Mouse (Mus musculus) midbrain, embryonic 10.5 days (tissue): ENCODE measurements at regions not wholly inside any gene's neighbourhood (a gene's known extent, or its start where the extent isn't known, plus 50 kb on each side); places are given as distances from the start of the nearest gene placed in this dataset.

ENCODE experiments used
- DNase-seq: peaks from one replicate; pipeline ENCODE4 v3.0.0-alpha.2; 2017; ENCODE audit warnings: low spot score
- H3K27ac ChIP-seq: fragments of 300-500 bp; sonication (generic); replicated peaks from 2 replicates; pipeline ENCODE4 v1.5.1; 2016; ENCODE audit warnings: mild to moderate bottlenecking
- H3K27me3 ChIP-seq: fragments of 300-500 bp; sonication (generic); 2 replicates; pipeline ENCODE4 v1.6.1; 2016; ENCODE audit warnings: low read depth, mild to moderate bottlenecking; ENCODE audit not compliant: poor library complexity, severe bottlenecking
- H3K36me3 ChIP-seq: fragments of 300-500 bp; sonication (generic); 2 replicates; pipeline ENCODE4 v1.6.1; 2016; ENCODE audit warnings: mild to moderate bottlenecking, moderate library complexity
- H3K4me1 ChIP-seq: fragments of 300-500 bp; sonication (generic); 2 replicates; pipeline ENCODE4 v1.6.1; 2016
- H3K4me3 ChIP-seq: fragments of 300-500 bp; sonication (generic); 2 replicates; pipeline ENCODE4 v1.5.1; 2016; ENCODE audit warnings: mild to moderate bottlenecking, moderate library complexity
- H3K9me3 ChIP-seq: fragments of 300-500 bp; sonication (generic); replicated peaks from 2 replicates; pipeline ENCODE4 v1.6.1; 2016; ENCODE audit warnings: mild to moderate bottlenecking
- WGBS: fragments of 180-500 bp; shearing (Covaris S2); methylation state at CpG from one replicate; pipeline ENCODE4 v1.1.7; 2016; 5-methylcytosine and 5-hydroxymethylcytosine counted together

DNA sequence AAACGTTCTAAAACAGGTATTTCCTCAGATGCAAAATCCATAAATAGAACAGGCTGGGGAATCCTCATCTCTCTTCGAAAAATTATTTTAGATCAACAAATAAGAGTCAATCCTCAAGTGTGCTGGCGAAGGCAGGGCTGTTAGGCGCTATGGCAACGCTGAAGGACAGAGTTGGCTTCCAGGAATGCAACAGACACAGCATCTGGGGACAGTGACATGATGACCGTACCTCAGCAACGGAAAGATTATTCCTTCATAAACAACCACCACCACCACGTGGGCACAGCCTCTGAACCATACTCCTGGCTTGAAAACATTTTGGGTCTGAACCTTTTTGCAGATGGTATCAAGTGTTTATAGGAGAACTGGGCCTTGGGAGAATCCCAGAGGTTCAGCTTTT is 161.7 kb downstream of the Ly86 start:
- no peak overlapping the region for H3K27ac ChIP-seq
- peaks cover 45% of the 10 kb centered on the region for H3K27me3 ChIP-seq
- DNase-seq, result no peak
- no peaks in the 10 kb centered on the region for H3K9me3 ChIP-seq
- peaks cover 39% of the 10 kb centered on the region for H3K4me1 ChIP-seq
- H3K4me3 ChIP-seq, result no peak overlapping the region
- WGBS, result 82% methylated on average over 8 of the region's 8 CpGs
- no peaks in the 10 kb centered on the region for H3K36me3 ChIP-seq

DNA sequence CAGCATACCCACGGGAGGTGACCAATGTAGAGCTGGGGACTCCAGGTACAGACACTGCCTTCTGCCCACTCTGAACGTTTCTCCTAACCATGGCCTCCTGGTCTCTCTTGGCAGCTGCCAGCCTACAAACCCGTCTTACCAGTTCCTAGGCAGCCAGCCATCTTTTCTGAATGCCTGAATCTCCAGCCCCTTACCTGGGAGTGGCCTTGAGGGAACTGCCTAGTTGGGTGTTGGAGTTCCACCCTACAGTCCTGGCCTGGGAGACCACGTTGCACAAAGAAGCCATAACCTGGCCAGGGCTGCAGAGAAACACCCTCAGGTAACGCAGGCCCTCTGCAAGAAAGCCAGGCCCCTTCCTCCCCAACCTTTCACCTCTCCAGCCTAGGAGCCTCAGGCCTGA is 162.1 kb downstream of the Ly86 start:
- Histone ChIP-seq H3K27me3 (peaks cover 49% of the 10 kb centered on the region), H3K4me3 (no peak overlapping the region), H3K9me3 (no peaks in the 10 kb centered on the region), H3K36me3 (no peaks in the 10 kb centered on the region), H3K27ac (no peak overlapping the region), H3K4me1 (peaks cover 39% of the 10 kb centered on the region)
- no peak for DNase-seq
- 72% methylated on average over 5 of the region's 5 CpGs for WGBS

DNA sequence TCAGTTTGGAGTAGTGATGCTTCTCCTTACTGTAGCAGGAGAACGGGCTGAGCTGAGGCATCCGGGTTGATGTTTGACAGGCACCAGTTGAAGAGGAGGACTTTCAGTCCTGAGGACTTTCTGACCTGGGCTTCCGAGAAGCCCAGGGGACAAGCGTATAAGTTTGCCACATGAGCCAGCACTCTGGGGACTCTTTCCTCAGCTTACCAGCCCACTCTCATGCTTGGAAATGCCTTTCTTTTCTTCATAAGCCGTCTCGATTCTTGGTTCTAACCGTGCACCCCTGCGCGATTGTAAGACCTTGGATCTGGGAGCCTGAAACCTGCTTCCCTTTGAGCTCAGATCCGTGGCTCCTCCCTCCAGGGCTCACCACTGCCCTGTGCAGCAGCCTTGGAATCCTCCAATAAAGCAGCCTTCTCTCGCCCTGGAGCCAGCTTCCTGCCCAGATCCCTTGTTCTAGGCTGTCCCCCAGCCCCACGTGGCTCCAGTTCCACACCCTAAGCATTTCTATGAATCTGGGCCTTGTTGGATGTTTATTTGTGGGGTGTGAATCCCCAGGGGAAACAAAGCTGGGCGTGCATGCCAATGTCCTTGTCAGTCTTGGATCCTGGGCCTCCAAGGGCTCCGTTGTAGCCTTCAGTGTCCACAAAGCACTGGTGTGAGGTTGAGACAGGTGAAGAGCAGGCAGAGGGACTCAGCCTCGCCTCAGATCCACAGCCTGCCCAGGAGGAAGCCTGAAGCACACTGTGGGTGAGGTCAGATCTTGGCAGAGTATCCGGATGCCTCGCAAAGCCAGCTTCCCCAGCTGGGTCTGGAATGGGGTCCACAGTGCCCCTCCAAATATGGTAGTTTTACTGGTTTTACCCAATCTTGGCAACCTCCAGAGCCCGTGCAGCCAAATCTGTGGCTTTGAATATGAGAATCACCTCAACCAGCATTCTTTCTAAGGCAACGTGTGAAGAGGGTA is 163.7 kb downstream of the Ly86 start:
- H3K9me3 ChIP-seq, result no peaks in the 10 kb centered on the region
- 45% methylated on average over 19 of the region's 19 CpGs for WGBS
- no peak for DNase-seq
- H3K36me3 ChIP-seq, result no peaks in the 10 kb centered on the region
- no peak overlapping the region for H3K4me3 ChIP-seq
- peak overlapping the region; percentile 59 for H3K27ac ChIP-seq
- peaks cover 41% of the 10 kb centered on the region for H3K4me1 ChIP-seq
- H3K27me3 ChIP-seq, result peaks cover 56% of the 10 kb centered on the region

DNA sequence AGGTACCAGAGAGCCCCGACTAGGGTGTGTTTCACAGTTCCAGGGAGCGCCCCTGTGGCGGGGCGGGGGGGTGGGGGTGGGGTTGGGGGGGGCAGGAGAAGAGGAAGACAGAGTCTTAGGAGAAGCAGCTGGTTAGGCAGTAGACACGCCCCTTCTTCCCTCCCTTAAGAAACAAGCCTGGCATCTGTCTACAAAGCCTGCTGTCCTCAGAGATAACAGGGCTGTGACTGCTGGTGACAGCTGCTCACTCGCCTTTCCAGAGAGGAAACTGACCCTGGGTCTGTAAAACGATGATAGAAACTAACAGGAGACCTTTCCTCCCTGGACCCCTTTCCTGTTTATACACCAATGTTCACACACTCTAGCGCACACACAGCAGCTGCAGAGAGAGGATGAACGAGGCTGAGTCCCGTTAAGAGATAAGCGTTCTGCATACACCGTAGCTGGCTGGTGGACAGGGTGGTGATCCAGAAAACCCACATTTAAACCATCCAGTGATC is 164.4 kb downstream of the Ly86 start:
- Histone ChIP-seq H3K4me1 (peaks cover 49% of the 10 kb centered on the region), H3K27ac (peak overlapping the region; percentile 59), H3K36me3 (no peaks in the 10 kb centered on the region), H3K4me3 (no peak overlapping the region), H3K27me3 (peaks cover 58% of the 10 kb centered on the region), H3K9me3 (no peaks in the 10 kb centered on the region)
- 36% methylated on average over 12 of the region's 12 CpGs for WGBS
- DNase-seq, result peak; percentile 28

GRCm38 (mm10) chr13:37510511-37510910 is 165.5 kb downstream of the Ly86 start:
- DNase-seq, result no peak
- Histone ChIP-seq H3K36me3 (no peaks in the 10 kb centered on the region), H3K27me3 (peaks cover 69% of the 10 kb centered on the region), H3K4me1 (peaks cover 54% of the 10 kb centered on the region), H3K9me3 (no peaks in the 10 kb centered on the region), H3K27ac (0 out of 2 replicates have a peak overlapping the region, but pooled peaks have one; percentile 69), H3K4me3 (no peak overlapping the region)
- 78% methylated on average over 6 of the region's 6 CpGs for WGBS

DNA sequence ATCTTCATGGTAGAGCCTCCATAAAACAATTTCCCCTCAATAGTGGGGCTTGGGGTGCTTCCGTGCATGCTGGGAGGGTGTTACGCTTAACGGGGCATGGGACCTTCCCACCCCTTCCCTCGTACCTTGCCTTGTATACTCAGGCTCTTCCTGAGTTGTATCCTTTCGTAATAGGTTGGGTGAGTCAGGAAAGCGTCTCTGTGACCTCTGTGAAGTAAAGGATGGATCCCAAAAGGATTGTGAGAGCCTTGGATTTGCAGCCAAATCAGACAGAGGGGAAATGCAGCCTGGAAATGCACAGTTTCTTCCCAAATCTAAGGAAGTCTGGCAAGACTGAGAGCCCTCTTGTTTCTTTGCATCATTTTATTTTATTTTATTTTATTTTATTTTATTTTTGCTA is 166.0 kb downstream of the Ly86 start:
- no peak overlapping the region for H3K4me3 ChIP-seq
- H3K27ac ChIP-seq, result 0 out of 2 replicates have a peak overlapping the region, but pooled peaks have one; percentile 69
- no peak for DNase-seq
- H3K27me3 ChIP-seq, result peaks cover 74% of the 10 kb centered on the region
- WGBS, result 85% methylated on average over 6 of the region's 6 CpGs
- H3K9me3 ChIP-seq, result no peaks in the 10 kb centered on the region
- H3K4me1 ChIP-seq, result peaks cover 50% of the 10 kb centered on the region
- no peaks in the 10 kb centered on the region for H3K36me3 ChIP-seq

DNA sequence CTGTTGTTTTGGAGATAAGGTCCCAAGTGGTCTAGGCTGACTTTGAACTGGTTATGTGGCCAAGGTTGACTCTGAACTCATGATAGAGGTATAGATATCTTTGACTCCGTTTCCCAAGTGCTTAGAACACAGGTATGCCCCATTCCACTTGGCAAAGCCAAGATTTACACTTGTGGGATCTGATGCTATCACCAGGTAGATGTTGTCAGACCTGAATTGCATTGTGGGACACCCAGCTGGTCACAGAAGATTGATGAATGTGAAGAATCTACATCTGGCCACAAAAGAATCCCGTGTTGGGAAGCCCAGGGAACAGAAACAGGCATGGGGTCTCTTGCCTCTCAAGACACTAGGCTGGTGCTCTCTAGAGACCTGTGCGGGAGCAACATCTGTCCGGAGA is 166.4 kb downstream of the Ly86 start:
- H3K27me3 ChIP-seq, result peaks cover 78% of the 10 kb centered on the region
- H3K9me3 ChIP-seq, result no peaks in the 10 kb centered on the region
- peaks cover 47% of the 10 kb centered on the region for H3K4me1 ChIP-seq
- no peak overlapping the region for H3K4me3 ChIP-seq
- 85% methylated on average over 4 of the region's 4 CpGs for WGBS
- no peak for DNase-seq
- H3K36me3 ChIP-seq, result no peaks in the 10 kb centered on the region
- no peak overlapping the region for H3K27ac ChIP-seq

DNA sequence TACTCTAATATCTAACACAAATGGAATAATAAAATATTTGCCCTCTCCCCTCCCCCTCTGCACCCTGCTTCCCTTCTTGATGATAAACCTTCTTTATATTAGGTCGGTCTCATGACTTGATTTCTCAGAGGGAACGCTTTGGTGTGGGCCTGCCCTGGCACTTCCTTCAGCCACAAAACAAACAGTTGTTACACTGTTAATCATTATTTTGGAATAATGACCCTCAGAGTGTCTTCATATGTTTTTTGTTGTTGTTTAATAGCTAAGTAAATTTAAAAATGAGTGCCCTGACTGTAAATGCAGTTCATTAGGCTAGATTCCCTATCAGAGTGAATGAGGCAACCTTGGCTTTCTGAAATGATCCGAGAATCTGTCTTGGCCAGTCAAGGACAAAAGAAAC is 167.8 kb downstream of the Ly86 start:
- no peak for DNase-seq
- H3K36me3 ChIP-seq, result no peaks in the 10 kb centered on the region
- H3K4me1 ChIP-seq, result peaks cover 53% of the 10 kb centered on the region
- WGBS, result 80% methylated on average over 3 of the region's 3 CpGs
- H3K9me3 ChIP-seq, result no peaks in the 10 kb centered on the region
- H3K27ac ChIP-seq, result peak overlapping the region; percentile 42; the same call in 1 of the 2 replicates
- no peak overlapping the region for H3K4me3 ChIP-seq
- H3K27me3 ChIP-seq, result peaks cover 73% of the 10 kb centered on the region

DNA sequence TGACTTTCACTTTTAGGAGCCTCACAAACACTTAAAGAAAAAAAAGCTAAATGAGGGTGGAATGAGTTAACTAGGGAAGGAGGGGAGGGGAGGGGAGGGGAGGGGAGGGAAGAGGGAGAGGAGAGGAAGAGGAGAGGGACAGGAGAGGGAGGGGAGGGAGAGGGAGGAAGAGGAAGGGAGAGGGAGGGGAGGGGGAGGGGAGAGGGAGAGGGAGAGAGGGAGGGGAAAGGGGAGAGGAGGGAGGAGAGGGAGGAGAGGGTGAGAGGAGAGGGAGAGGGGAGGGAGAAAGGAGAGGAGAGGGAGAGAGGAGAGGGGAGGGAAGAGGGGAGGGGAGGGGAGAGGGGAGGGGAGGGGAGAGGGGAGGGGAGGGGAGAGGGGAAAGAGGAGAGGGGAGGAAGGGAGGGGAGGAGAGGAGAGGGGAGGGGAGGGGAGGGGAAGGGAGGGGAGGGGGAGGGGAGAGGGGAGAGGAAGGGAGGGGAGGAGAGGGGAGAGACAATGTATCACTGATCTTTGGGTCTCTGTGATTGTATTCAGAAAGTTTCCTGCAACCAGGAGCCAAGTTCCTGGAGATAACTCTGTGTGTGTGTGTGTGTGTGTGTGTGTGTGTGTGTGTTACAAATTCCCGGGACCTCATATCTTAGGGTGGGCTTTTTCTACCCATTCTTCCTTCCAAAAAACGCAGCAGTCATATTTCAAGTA is 168.3 kb downstream of the Ly86 start:
- H3K36me3 ChIP-seq, result no peaks in the 10 kb centered on the region
- H3K27me3 ChIP-seq, result peaks cover 74% of the 10 kb centered on the region
- H3K4me1 ChIP-seq, result peaks cover 50% of the 10 kb centered on the region
- 31% methylated on average over 2 of the region's 2 CpGs for WGBS
- peak overlapping the region; percentile 46 for H3K4me3 ChIP-seq
- DNase-seq, result no peak
- H3K27ac ChIP-seq, result peak overlapping the region; percentile 83
- H3K9me3 ChIP-seq, result no peaks in the 10 kb centered on the region

- Histone ChIP-seq H3K4me3 (peak overlapping the region; percentile 46), H3K4me1 (peaks cover 43% of the 10 kb centered on the region), H3K9me3 (no peaks in the 10 kb centered on the region), H3K27ac (peak overlapping the region; percentile 83), H3K36me3 (no peaks in the 10 kb centered on the region), H3K27me3 (peaks cover 74% of the 10 kb centered on the region)
- WGBS, result 8% methylated on average over 23 of the region's 23 CpGs
- DNase-seq, result peak; percentile 81
Measured at GRCm38 (mm10) chr13:37513905-37514607, 169.0 kb downstream of the Ly86 start.

DNA sequence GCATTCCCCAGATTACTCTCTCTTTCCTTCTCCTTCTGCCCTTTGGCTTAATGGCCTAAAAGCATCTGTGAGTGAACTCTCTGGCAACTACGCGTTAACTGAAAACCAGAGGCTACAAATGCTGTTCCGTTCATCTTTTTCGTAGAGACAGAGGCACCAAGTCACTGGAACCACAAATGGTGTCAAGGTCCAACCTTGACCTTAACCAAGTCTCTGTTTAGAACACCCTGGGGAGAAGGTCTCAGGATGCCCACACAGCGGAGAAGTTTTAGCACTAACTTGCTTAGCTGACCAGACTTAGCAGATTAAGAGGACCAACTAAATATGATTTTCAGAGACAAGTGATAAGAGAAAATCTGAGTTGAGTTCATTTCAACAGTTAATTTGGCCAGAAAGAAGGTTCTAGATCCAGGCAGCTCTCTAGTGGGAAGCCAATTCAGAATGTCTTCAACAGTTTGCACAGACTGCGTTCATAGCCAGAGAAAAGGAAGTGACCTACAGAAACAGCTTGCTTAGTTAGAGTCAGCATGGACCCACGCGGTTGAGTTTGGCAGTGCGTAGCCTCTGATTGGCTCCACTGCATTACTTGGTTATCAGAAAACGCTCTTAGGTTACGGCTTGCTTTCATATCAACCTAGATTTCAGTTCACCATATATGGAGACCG is 169.8 kb downstream of the Ly86 start:
- Histone ChIP-seq H3K4me1 (peaks cover 36% of the 10 kb centered on the region), H3K27me3 (peaks cover 73% of the 10 kb centered on the region), H3K36me3 (no peaks in the 10 kb centered on the region), H3K4me3 (peak overlapping the region; percentile 46; the same call in 1 of the 2 replicates), H3K9me3 (no peaks in the 10 kb centered on the region), H3K27ac (peak overlapping the region; percentile 83)
- 76% methylated on average over 12 of the region's 12 CpGs for WGBS
- no peak for DNase-seq
